Mouse (Mus musculus) spleen, adult 2 months (tissue): ENCODE results near the gene Zdhhc12.

Experiments used
- CTCF ChIP-seq: fragments of 200-500 bp; IDR thresholded peaks from 2 replicates; pipeline ENCODE4 v1.5.1; 2011; ENCODE audit warnings: mild to moderate bottlenecking, inconsistent platforms; ENCODE audit not compliant: insufficient read depth, insufficient read length, insufficient replicate concordance; ENCODE audit errors: extremely low read depth
- POLR2A ChIP-seq: fragments of 200-500 bp; IDR thresholded peaks from 2 replicates; pipeline ENCODE4 v1.6.1; 2011; ENCODE audit warnings: low read depth, low read length, inconsistent platforms

DNA sequence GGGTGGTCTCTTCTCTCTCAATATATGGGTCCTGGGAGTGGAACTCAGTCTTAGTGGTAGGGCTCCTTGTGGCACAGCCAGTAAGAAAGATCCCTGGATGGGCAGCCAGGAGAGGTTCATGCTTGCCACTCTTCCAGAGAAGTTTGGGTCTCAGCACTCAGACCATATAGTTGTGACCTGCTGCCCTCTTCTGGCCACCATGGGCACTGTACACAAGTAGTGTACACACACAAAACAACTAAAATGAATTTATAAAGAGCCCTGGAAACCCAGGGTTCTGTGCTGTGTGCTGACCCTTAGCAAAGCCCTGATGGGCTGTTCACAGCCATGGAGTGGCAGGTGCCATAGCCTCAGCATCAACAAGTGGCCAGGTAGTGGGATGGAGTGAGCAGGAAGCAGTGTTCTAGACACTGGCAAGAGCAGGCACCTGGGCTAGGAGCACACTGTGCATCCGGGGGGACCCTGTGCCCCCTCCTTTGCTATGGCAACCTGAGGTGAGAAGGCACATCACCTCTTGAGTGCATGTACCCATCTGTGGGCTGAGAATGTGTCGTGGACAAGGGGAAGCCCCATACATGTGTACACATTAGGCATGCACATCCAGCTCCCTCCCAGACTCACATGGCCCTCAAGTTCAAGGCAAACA is 2.6 kb upstream of the Zdhhc12 start:
- no peak for TF ChIP-seq POLR2A
- TF ChIP-seq CTCF = peak; percentile 69; the same call in 1 of the 2 replicates
